Mouse (Mus musculus): ENCODE results near the gene Pola2.

The Pola2 gene

DNA sequence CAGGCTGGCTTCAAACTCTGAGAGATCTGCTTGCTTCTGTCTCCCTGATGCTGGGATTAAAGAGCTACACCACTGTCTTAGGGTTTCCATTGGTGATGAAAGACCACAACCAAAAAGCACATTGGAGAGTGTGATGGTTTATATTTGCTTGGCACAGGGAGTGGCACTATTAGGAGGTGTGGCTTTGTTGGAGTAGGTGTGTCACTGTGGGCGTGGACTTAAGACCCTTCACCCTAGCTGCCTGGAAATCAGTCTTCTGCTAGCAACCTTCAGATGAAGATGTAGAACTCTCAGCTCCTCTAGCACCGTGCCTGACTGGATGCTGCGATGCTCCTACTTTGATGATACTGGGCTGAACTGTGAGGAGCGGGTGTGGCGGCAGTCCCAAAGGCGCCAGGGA is 25.5 kb downstream of the Pola2 start:
- CTCF ChIA-PET = no interaction called here

DNA sequence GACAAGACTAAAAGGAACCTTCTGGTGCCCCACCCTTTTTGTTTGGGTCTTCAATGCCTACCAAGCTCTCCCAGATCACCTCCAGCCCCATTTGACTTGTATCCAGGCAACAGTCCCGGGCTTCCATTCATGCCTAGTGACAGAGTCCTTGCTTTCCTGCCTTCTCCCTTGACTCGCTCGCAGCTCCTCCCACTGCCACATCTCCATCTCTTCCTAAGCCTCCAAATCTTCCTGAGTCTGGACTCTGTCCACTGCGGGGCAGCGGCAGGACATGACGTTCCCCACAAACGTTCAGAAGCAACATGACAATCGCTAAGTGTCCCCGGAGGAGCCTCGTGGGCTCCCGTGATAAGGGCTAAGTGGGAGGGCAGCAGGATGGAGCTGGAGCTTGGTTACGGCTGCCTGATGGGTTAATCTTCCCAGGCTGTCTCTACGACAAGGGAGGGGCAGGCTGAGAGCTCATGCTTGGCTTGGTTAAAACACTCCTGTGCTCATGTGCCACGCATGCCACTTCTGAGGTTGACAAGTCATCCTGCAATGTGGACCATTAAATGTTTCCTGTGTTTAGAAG is 26.1 kb downstream of the Pola2 start:
- CTCF ChIA-PET = no interaction called here

DNA sequence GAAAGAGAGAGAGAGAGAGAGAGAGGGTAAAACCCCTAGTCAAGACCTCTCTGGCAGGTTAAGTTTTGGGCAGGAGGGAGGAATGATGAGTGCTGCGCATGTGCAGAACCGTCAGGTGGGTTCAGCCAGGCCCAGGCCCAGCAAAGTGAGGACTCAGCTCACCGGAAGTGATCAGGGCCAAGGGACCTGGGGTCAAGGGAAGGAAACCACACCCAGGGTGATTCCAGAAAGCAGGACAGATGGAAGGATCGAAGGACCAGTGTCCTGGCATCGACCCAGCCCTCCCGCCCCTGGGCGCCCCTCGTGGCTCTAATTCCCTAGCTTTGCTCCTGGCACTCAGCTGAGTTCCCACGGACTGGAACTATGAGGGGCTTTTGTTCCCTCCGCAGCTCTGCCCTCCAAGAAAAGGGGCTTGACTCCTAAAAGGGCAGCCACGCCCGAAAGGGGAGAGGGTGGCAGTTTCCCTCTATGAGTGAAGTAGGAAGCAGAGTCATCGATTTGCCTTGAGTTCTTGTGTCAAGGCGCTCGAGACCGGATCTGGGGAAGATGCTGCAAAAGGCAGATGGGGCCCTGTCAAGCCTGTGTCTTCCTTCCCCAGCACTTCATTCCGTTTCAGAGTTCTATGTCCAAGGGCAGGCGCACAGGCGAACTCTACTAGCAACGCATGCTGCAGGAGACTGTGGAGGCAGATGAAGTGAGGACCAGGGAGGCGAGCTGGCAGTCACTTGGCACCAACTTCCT is 26.7 kb downstream of the Pola2 start:
- CTCF ChIA-PET = interaction anchor here (0.7 kb wide), 1 partner anchor 45 kb away, joined by 3 read pairs; no protein-coding TSS in a partner anchor

DNA sequence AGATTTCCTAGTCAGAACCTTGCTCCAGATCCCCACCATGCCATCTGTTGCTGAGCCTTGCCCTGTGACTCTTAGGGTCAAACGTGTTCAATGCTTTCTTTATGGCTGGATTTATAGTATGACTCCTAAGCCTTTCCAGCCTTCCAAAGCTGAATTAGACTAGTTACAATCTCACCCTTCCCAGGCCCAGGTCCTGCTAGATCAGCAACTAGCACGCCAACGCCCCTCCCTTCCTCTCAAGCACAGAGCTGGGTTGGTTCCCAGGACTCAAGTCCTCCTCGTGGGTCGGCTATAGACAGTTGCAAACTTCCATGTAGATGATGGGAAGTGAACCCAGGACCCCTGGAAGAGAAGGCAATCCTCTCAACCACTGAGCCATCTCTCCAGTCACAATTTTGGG is 28.3 kb downstream of the Pola2 start:
- CTCF ChIA-PET = interaction anchor here (1.4 kb wide), 1 partner anchor 396 kb away, joined by 3 read pairs; no protein-coding TSS in a partner anchor

DNA sequence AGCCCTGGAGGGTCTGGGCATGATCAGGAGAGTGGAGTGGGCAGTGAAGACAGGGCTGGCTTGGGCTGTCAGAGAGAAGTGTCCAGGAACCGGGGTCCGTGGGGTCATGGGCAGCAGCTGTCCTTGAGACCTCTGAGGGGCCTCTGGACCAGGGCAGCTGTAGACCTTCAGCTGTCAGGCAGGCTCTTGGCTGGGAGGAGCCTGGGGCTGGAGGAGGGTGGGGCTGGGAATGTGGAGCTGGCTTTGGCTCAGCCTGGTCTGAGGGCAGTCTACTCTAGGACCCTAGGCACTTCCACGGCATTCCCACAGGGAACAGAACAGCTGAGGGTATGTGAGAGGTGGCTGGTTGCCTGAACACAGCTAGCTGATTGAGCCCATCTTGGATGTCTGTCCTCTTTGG is 28.7 kb downstream of the Pola2 start:
- CTCF ChIA-PET = interaction anchor here (1.4 kb wide), 1 partner anchor 396 kb away, joined by 3 read pairs; no protein-coding TSS in a partner anchor

DNA sequence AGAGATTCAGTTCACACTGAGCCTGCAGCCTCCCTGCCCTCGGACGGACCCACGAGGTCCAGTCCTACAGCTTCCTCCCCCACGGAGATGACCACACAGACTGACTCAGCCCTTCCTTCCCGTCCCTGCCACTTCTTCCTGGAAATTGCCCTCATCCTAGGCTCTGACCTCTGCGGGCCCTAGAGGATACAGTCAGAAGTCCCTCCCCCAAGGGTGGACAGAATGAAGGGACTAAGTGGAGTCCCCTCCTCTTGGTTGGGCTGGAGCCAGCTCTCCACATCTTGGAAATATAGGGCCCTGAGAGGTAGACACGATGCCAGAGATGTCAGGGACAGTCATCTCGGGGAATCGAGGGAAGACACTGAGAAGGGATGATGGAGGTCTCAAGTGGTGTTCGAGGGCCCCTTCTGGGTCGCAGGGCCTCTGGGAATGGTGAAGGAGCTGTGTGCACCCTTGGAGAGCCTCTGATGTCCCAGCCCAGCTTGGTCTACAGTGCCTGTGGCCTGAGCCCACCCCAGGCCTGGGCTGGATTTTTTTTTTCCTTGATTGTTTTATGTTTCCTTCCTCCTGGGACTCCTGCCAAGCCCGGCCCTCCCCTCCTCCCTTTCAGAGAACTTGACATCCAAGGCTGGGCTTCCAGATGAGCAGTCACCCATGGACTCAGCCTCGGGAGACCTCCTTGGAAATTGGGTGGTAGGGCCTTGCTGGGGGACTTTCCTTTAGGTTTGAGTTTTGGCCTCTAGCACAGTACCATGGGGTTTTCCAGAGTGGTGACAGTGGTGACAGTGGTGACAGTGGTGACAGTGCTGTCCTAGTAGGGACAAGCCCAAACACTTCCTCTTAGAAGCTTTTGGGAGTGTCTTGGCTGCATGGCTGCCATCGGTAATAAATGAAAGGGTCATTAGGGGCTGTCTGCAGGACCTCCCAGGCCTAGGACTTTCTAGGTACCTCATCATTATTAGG is 34.1 kb downstream of the Pola2 start:
- CTCF ChIA-PET = no interaction called here

DNA sequence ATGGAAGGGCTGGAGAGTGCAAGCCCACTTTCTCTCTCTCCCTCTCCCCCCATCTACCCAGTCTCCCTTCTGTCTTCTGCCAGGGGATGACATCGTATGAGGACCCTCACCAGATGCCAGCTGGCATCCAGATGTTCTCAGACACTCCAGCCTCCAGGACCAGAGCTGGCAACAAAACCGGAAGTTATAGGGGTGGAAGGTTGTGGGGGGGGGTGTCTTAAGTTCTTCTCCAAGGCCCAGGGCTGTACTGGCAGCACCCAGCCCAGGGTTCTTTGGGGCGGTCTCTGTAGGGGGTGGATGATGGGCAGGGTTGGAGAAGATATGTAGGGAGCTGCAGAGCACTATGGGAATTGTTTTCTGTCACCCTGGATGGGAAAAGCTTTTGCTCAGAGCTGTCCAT is 35.5 kb downstream of the Pola2 start:
- CTCF ChIA-PET = no interaction called here

DNA sequence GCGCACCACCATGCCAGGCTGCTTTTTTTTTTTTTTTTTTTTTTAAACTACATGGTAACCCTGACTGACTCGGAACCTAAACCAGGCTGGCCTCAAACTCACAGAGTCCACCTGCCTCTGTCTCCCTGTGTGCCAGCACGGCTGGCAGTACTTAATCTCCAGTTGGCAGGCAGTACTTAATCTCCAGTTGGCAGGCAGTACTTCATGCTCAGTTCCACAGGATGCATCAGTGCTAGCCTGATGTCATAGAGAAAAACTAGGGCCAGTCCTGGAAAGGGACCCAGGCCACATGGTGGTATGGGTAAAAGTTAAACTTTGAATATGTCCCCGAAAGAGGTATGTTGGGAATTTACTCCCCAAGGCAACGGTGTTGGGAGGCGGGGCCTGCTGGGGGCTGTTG is 35.9 kb downstream of the Pola2 start:
- CTCF ChIA-PET = interaction anchor here (0.7 kb wide), 2 partner anchors 159 to 311 kb away, joined by 4 to 8 read pairs; no protein-coding TSS in a partner anchor

DNA sequence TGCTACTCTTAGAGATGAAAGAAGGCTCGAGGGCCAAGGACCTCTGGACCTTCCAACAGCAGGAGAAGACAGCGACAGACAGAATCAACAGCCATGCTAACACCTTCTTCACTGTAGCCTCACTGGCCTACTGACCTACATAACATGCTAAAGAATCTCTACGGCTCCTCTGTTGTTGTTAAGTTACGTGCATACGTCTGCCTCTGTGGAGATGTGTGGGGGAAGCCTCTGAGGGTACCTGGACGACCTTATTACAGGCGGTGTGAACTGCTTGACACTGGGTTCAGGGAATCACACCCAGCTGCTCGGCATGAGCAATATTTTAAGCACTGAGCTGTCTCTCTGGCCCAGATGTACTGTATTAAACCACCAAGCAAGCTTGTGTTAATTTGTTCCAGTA is 36.5 kb downstream of the Pola2 start:
- CTCF ChIA-PET = interaction anchor here (0.6 to 0.7 kb wide), 3 partner anchors 158 to 881 kb away, joined by 4 to 8 read pairs (median 4); no protein-coding TSS in a partner anchor

DNA sequence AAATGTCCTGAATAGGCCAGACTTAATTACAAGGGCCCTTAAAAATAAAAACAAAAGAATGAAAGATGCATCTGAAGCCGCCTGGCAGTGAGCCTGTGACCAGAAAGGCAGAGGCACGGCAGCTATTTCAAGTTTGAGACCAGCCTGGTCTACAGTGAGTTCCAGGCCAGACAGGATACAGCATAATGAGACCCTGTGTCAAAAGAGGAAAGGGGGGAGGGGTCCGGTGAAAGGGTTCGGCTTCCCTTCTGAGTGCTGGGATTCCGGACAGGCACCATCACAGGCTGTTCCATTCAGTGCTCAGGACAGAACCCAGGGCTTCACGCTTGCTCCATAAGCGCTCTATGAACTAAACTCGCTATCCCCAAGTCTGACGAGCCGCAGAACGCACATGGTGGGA is 37.0 kb downstream of the Pola2 start:
- CTCF ChIA-PET = interaction anchor here (0.6 kb wide), 1 partner anchor 881 kb away, joined by 4 read pairs; no protein-coding TSS in a partner anchor

DNA sequence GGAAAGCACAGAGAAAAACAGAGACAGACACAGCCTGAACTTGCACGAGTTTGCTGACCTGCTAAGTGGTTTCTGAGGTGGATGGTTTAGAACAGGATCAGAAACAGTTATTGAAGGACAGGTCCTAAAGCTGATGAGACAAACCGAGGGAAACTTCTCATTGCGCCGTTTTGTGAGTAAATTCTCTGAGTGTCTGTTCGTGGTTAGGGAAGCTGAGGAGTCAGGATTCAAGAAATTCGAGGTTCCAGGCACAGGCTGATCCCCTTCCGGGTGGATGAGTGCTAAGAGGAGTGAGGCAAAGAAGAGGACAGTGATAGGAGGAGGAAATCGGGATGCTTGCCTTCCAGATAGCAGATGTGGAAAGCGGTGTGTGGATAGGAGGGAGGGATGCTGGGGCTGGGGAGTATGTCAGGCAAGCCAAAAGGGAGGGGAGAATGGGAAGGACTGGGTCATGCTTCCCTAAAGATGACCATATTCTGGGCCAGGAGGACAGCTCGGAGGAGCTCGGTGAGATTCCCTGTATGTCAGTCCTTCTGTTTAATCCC is 38.6 kb downstream of the Pola2 start:
- CTCF ChIA-PET = no interaction called here

DNA sequence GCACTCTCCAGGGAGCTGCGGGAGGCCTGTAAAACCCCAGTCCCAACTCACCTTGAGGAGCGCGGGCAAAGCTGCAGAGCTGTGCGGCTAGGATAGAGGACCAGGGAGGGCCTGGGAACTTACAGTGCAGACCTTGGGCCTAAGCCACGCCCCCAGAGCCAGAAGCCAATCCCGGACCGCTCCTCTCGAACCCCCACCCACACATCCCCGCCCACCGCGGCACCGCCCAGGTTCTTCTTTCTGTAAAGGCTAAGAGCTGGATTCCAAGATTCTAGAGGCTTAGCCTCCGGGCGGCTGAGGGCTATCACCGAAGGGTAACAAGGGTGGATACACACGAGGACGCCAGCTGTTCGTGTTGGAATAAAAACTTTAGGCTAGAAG is 39.3 kb downstream of the Pola2 start, which contains the start of gene Cdc42ep2:
TSS of gene Cdc42ep2 (minus strand) at position 104 of the 381 bp plus-strand sequence.
- CTCF ChIA-PET = interaction anchor here (0.8 to 2.6 kb wide), 2 partner anchors 32 to 63 kb away, joined by 3 to 9 read pairs; no protein-coding TSS in a partner anchor

DNA sequence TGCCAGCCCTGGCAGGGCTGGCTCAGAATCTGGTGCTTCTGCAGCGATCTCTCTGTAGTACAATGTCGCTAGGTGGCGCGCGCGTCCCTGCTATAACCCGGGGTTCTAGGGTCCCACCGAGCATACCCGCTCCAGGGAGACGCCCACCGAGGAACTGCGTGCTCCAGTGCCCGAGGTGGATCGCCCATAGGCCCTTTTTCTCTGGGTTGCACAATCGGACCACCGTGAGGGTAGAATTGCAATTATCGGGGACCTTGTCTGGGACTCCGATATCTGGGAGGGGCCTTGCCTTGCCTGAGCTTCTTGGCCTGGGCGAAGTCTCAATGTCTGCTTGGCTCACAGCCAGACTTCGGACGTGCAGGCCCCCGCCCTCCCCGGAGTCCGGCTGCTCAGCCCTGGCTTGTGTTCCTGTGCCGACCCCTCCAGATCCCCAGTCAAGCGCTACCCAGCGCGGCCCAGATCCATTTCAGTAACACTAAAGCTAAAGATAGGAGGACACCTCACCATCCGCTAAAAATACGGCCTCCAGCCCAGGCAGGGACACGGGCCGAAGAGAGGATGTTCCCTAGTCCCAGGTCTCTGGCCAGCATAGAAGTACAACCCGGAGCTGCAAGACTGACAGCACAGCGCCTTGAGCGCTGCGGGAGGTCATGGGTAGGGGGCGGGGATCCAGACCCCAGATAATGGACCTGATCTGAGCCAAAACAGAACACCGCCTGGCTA is 39.9 kb downstream of the Pola2 start:
- CTCF ChIA-PET = interaction anchor here (0.7 to 2.6 kb wide), 4 partner anchors 13 to 64 kb away, joined by 3 to 9 read pairs (median 4); no protein-coding TSS in a partner anchor

DNA sequence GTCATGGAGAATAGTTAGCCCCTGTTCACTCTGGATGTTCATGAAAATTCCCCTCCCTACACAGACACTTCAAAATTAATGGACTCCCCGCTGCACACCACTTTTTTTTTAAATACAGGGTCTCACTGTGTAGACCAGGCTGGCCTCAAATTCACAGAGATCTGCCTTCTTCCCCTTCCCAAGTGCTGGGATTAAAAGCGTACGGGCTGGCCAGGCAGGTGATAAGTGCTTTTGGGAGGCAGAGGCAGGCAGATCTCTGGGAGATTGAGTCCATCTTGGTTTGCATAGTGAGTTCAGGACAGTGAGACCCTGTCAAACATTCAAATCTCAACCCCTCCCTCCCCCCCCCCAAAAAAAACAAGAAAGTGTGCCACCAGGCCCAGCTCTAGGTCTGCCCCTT is 41.0 kb downstream of the Pola2 start:
- CTCF ChIA-PET = interaction anchor here (1.5 to 2.6 kb wide), 2 partner anchors 11 to 33 kb away, joined by 5 to 9 read pairs; no protein-coding TSS in a partner anchor

DNA sequence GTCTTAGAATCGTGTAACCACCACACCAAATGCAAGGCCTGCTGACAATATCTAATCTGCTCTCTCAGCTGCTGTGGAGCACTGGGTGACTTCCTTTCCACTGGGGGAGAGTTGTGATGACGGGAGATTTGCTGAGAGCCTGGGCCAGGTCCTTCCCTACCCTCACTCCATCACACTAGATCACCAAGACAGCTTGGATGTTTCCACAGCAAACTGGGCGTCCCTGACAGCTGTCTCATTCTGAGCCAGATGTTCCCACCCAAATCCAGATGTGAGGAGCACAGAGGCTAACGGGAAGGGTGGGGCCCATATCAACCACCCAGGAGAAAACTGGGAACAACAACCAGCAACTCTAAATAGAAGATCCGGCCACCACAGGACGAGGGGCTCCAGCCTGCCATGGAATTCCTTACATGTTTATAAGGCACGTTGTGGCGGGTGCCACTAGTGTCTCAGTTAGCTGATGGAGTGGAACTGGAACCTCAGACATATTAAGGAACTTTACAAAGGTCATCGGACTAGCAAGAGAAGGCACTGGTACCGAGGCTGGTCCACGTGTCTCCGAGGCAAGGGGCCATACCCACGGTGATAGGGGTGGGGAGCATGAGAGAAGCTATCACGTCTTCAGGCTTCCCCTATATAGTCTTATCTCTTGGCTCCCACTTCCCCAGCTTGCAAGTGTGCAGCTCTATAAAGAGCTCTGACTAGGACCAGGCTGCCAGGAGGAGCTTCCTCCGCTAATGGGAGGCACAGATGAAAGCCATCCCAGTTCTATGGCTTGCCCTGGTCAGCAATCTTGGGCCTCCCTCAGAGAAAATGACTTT is 41.7 kb downstream of the Pola2 start:
- CTCF ChIA-PET = interaction anchor here (1.5 to 2.6 kb wide), 2 partner anchors 11 to 34 kb away, joined by 5 to 9 read pairs; no protein-coding TSS in a partner anchor

DNA sequence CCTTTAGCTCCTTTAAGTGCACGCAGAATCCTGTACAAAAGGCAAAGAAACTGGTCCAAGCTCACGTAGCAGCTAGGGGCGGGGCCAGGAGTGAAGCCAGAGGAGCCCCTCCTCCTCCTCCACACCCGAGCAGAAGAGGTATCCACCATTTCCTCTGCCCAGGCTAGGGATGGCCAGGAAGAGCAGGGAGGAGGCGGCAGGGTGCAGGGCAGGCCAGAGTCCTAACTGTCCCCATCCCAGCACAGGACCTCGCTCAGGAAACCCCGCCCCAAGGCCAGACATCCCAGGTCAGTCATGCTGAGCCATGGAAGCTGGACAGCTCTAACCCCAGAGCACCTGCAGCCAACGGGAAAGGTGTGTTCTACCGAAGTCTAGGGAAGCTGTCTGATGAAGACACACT is 42.3 kb downstream of the Pola2 start:
- CTCF ChIA-PET = no interaction called here

DNA sequence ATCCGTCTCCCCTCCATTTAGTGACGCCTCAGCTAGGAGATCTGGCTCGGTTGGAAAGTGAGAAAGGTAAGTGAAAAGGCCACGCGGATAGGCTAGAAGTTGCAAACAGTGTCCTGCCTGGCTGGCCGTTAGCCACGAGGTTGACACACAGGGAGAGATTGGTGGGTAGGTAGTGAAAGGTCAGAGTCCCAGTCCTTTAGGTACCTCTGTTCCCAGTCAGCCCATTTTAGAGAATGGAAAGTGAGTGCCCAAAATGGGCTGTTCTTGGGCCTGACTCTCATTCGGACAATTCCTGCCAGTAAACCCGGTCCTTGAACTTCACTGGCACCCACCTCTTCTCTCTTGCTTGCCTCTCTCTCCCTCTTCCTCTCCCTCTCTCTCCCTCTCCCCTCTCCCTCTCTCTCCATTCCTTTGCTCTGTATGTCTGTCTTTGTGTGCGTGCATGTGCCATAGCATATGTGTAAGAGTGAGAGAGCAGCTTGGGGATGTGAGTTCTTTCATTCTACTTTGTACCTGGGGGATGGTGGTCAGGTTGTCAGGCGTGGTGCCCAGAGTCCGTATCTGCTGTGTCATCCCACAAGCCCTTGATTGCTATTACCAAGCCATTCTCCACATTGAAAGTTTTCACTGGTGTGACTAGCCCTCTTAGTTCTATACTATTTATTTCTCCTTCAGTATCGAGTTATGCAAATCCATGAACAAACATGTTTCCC is 50.8 kb downstream of the Pola2 start, which contains the start of gene Dpf2:
TSS of gene Dpf2 (minus strand) at position 4 of the 713 bp plus-strand sequence.
- CTCF ChIA-PET = no interaction called here

DNA sequence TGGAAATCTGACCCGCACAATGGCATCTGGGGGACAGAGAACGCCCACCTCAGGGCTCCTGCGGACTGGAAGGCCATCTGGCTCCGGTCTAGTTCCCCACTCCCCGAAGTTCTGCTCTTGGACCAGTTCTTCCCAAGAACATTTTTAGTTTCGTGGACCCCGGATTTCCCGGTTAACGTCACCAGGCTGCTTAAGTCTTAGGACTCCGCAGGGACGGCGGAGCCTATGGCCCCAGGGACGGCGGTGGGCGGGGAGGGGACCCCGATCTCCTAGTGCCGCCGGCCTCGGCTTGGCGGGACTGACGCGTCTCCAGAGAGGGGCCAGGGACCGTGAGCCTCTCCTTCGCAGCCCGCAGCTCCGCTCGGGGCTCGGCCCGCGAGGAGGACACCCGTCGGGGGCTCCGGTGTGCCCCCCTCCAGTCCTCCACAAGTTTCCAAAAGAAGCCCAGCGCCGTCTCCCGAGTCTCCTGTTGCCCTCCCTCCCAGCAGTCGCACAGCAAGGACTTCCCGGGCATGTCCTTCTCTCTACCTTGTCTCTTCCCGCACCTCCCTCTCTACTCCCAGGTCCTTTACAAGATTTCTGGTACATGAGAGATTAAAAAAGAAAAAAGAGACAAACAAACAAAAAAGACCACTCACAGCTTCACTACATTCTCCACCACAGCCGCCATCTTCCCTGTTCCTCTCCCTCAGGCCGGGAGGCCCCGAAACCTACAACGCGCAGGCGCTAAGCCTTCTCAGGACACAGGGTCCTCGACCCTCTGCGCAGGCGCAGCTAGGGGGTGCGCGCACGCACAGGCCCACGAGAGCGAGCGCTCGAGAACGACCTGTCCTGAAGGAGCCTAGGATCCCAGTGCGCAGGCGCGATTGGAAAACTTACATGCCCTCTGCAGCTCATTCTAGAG is 51.6 kb downstream of the Pola2 start:
- CTCF ChIA-PET = interaction anchor here (1.0 kb wide), 1 partner anchor 11 kb away, joined by 5 read pairs; no protein-coding TSS in a partner anchor

Data from spleen, embryonic (tissue).